Mouse (Mus musculus) adrenal gland, adult 8-10 months (tissue): ENCODE measurements at regions not wholly inside any gene's neighbourhood (a gene's known extent, or its start where the extent isn't known, plus 50 kb on each side); places are given as distances from the start of the nearest gene placed in this dataset.
"Not testable (repeated sequence)": the region's sequence is repeated elsewhere in the genome, so short reads cannot be mapped to it uniquely, and the experiment has no call there.

ENCODE experiments used
- DNase-seq: peaks from one replicate; pipeline ENCODE4 v3.0.0; 2022

- DNase-seq: no peak
Measured at GRCm38 (mm10) chr11:23079936-23080794, 72.8 kb downstream of the Fam161a start.

GRCm38 (mm10) chr11:23081616-23082015 is 74.3 kb downstream of the Fam161a start:
- no peak for DNase-seq

DNA sequence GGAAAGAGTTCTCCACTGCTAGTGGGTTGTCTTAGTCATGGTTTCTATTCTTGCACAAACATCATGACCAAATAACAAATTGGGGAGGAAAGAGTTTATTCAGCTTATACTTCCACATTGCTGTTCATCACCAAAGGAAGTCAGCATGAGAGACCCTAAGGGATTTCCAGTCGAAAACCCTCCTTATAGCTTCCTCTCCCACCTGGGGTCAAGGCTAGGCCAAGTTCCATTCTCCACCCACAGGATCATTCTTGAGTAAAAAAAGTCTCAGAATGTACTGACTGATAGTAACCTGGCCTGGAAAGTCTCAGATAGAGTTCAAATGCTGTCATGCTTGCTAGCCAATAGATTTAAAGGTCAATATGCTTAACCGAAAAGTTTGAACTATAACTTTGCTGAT is 76.5 kb downstream of the Fam161a start:
- not testable (repeated sequence) for DNase-seq

- DNase-seq: no peak
Measured at GRCm38 (mm10) chr11:23095287-23095686, 88.0 kb downstream of the Fam161a start.

- not testable (repeated sequence) for DNase-seq
Measured at GRCm38 (mm10) chr11:23095723-23096122, 88.4 kb downstream of the Fam161a start.

- DNase-seq: no peak
Measured at GRCm38 (mm10) chr11:23096451-23097222, 89.3 kb downstream of the Fam161a start.

- DNase-seq: no peak
Measured at GRCm38 (mm10) chr11:23097223-23097490, 89.8 kb downstream of the Fam161a start.

- no peak for DNase-seq
Measured at GRCm38 (mm10) chr11:23114636-23115035, 107.3 kb downstream of the Fam161a start.

DNA sequence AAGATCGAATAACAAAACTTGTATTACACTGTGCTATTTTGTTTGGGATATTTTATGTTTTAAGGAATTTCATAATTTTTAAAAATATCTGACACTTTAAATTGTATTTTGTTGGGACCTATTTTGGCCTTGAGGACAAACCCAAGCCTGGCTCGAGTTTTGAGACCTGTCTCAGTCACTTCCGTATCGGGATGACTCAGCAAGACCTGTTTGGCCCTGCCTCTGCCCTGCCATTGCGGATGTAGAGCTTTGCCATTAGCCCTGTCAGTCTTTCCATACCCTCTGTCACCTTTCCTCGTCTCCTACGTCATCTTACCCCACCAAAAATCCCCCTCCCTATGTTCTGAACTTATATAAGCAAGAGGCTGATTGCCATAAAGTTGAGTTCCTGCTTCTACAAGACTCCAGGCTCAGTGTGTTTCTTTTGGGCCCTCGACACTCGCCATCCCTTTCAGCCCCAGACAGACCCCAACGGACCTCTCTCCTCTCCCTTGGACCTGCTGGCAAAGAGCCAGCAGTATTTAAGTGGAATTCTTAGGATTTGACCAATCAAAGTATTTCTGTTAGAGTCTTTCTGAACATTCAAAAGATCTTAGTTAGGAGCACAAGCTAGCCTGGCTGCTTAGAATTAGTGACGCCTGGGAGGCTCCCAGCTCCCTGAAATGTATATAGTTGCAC is 113.3 kb downstream of the Fam161a start:
- DNase-seq: no peak

GRCm38 (mm10) chr11:23124198-23124951 is 117.0 kb downstream of the Fam161a start:
- peak; percentile 20 for DNase-seq

DNA sequence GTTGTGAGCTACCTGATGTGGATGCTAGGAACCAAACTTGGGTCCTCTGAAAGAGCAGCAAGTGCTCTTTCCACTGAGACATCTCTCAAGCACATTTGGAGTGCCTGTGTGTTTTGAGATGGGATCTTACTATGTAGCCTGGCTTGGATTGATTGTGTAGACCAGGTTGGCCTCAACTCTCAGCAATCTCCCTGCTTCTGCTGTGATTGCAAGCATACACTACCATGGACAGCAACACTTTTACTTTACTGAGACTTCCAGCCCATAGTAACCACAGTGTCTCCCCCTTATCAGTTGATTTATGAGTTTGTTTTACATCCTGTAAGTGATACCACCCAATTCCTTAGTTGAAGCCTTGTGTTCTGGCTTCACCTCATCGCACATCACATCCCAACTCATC is 123.8 kb downstream of the Fam161a start:
- no peak for DNase-seq

- no peak for DNase-seq
Measured at GRCm38 (mm10) chr11:23131632-23132031, 124.2 kb upstream of the Xpo1 start.

DNA sequence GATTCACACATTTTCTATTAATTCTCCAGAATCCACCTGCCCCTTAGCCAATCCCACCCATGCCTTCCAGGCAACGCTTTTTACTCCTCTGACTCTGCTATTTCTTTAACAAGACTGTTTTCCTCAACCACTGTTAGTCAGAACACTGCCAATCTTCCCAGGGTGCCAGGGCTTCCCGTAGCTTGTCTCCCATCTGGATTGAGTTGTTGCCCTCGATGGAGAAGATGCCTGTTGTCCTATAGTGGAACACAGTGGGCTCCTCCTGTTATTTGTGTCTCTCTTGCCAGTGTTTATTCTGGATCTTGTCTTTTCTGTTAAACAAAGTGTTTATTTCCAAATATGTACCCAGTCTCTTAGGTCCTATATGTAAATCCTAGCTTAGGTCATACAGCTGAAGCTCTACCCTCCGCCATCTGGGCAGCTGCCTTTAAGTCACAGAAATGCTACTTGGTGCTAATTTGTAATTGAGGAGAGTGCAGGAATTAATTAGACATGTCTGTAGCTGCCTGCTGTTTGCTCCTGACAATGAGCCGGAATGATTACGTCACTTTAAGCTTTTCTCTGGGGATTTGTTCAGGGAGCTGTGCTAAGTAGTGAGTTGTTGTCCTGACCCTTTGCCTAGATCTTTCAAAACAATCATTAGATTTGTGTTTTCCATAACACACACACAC is 115.3 kb upstream of the Xpo1 start:
- no peak for DNase-seq

- DNase-seq: peak; percentile 13
Measured at GRCm38 (mm10) chr11:23141100-23141837, 114.6 kb upstream of the Xpo1 start.

GRCm38 (mm10) chr11:23148048-23148596 is 107.7 kb upstream of the Xpo1 start:
- no peak for DNase-seq

DNA sequence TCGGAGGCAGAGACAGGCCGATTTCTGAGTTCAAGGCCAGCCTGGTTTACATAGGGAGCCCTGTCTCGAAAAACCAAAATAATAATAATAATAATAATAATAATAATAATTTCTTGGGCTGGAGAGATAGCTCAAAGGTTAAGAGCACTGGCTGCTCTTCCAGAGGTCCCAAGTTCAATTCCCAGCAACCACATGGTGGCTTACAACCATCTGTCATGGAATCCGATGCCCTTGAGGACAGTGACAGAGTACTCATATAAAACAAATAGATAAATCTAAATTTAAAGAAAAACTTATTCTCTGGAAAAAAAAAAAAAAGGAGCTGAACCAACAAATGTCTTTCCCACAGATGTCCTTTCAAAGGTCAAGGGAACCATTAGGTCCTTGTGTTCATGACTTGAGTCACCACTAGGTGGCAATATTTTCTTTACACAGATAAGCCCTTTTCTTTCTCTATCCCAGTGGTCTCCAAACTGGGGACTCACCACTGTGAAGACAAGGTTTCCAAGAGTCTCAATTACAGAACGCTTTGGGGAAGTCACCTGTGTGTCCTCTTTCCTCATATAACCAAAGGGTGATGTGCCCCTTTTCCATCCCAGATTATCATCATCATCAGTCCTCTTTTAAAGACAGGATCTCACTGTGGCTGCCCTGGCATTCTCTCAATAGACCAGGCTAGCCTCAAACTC is 106.1 kb upstream of the Xpo1 start:
- no peak for DNase-seq

GRCm38 (mm10) chr11:23154851-23155250 is 101.0 kb upstream of the Xpo1 start:
- no peak for DNase-seq

- no peak for DNase-seq
Measured at GRCm38 (mm10) chr11:23168546-23169218, 87.2 kb upstream of the Xpo1 start.

DNA sequence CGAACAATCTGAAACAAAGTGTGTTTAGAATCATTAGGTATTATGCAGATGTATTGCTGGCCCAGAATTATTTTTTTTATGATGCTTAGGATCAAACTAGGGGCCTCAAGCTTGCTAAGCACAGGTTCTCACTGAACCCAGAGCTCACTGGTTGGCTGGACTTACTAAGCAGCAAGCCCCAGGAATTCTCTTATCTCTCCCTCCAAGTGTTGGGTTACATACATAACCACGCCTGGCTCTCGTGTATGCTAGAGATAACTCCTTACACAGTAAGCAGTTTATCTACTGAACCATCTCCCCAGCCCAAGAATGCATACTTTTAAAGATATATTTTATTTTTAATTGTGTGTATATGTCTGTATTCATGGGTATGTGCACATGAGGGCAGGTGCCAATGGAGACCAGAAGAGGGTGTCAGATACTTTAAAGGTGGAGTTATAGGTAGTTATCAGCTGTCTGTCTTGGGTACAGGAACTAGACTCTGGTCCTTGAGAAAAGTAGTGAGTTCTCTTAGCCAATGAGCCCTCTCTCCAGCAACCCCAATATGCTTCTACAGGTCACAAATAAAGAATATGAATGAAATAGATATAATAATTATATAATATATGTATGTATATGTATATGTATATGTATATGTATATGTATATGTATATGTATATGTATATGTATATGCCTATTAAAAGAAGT is 86.0 kb upstream of the Xpo1 start:
- no peak for DNase-seq
